Mouse (Mus musculus): ENCODE results near the gene Prkra. TPM values are rescaled to one million over a fixed set of nuclear protein-coding genes. Genes with fewer than 3 reads are reported as not detected.
"Not testable (repeated sequence)": the region's sequence is repeated elsewhere in the genome, so short reads cannot be mapped to it uniquely, and the experiment has no call there.

Gene Prkra
- polyA plus RNA-seq, 1 experiment: 15.5 TPM

DNA sequence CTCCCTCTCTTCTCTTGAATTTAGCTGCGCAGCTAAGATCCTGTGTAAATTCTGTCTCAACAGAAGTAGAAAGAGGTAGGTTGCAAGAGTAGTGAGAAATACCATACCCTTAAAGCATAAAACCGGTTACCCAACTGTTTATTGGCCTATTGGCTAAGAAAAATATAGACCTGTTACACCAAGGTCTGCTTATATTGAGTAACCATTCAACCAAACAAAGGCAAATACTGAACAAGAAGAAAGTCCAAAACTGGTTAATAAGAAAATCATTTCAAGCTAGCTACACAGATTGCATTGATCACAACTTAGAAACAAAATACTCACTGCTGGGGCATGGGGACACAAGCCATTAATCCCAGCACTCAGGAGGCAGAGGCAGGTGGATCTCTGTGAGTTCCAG lies 8.2 kb downstream of the Prkra start:
- no peak overlapping the region for H3K27ac ChIP-seq (ENCODE audit: insufficient read depth, low read depth, low read length)
- WGBS: 97% methylated on average over 2 of the region's 2 CpGs
- H3K27me3 ChIP-seq (ENCODE audit: control insufficient read depth, insufficient read depth, low read length): no peaks in the 10 kb centered on the region
- TF ChIP-seq CTCF (IDR thresholded peaks at IDR 0.05; ENCODE audit: extremely low read depth, insufficient read length, insufficient replicate concordance, low read depth, low read length): no peak
- no peak for TF ChIP-seq POLR2A (IDR thresholded peaks at IDR 0.05; ENCODE audit: low read depth, low read length)
- H3K36me3 ChIP-seq (ENCODE audit: control insufficient read depth, insufficient read depth, low read length): peaks cover 49% of the 10 kb centered on the region
- H3K4me3 ChIP-seq (ENCODE audit: low read depth, low read length): no peak overlapping the region
- no peaks in the 10 kb centered on the region for H3K4me1 ChIP-seq (ENCODE audit: control insufficient read depth, insufficient read depth, insufficient read length, low read length)

DNA sequence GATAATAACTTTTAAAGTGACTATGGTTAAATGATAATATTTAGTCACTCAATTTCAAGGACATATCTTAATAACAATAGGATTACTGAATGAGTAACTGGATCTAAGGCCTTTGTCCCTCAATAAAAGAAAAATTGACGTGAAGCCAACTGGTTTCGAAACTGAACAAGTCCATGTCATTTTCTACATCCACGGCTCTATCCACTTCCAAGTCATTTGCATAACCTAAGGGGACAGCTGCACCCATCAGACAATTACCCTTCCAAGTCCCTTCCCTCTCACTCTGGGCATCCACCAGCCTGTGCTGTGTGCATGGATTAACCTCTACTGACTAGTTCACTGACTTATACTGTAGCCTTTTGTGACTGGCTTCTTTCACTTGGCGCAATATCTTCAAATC lies 16.2 kb downstream of the Prkra start:
- no peaks in the 10 kb centered on the region for H3K27me3 ChIP-seq (ENCODE audit: control insufficient read depth, insufficient read depth, low read length)
- no peak for TF ChIP-seq CTCF (IDR thresholded peaks at IDR 0.05; ENCODE audit: extremely low read depth, insufficient read length, insufficient replicate concordance, low read depth, low read length)
- TF ChIP-seq POLR2A (IDR thresholded peaks at IDR 0.05; ENCODE audit: low read depth, low read length): no peak
- peak overlapping the region; percentile 83 for H3K27ac ChIP-seq (ENCODE audit: insufficient read depth, low read depth, low read length)
- peaks cover 45% of the 10 kb centered on the region for H3K36me3 ChIP-seq (ENCODE audit: control insufficient read depth, insufficient read depth, low read length)
- WGBS: 49% methylated on average over 4 of the region's 4 CpGs
- no peak overlapping the region for H3K4me3 ChIP-seq (ENCODE audit: low read depth, low read length)
- H3K4me1 ChIP-seq (ENCODE audit: control insufficient read depth, insufficient read depth, insufficient read length, low read length): peaks cover 9% of the 10 kb centered on the region

DNA sequence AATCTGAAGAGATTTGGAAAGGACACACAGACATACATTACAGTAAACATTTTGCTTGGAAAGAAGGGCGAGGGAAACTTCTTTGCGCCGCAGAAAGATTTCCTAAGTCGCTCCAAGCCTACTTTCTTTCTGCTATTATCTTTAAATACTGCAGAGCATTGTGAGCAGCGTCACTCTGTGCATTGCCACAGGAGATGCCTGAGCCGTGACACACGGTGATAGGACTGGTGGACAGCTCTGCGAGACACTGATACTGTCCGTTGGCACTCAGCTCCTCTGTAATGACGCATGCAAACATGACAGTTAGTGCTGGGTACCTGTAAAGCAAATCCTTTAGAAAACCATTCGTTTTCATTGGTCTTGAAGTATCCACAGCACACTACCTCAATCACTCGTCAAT lies 17.5 kb downstream of the Prkra start:
- Histone ChIP-seq H3K36me3 (ENCODE audit: control insufficient read depth, insufficient read depth, low read length) (peaks cover 36% of the 10 kb centered on the region), H3K27me3 (ENCODE audit: control insufficient read depth, insufficient read depth, low read length) (no peaks in the 10 kb centered on the region), H3K4me1 (ENCODE audit: control insufficient read depth, insufficient read depth, insufficient read length, low read length) (peaks cover 9% of the 10 kb centered on the region), H3K27ac (ENCODE audit: insufficient read depth, low read depth, low read length) (no peak overlapping the region), H3K4me3 (ENCODE audit: low read depth, low read length) (no peak overlapping the region)
- 94% methylated on average over 12 of the region's 12 CpGs for WGBS
- no peak for TF ChIP-seq POLR2A (IDR thresholded peaks at IDR 0.05; ENCODE audit: low read depth, low read length)
- TF ChIP-seq CTCF (IDR thresholded peaks at IDR 0.05; ENCODE audit: extremely low read depth, insufficient read length, insufficient replicate concordance, low read depth, low read length): no peak

DNA sequence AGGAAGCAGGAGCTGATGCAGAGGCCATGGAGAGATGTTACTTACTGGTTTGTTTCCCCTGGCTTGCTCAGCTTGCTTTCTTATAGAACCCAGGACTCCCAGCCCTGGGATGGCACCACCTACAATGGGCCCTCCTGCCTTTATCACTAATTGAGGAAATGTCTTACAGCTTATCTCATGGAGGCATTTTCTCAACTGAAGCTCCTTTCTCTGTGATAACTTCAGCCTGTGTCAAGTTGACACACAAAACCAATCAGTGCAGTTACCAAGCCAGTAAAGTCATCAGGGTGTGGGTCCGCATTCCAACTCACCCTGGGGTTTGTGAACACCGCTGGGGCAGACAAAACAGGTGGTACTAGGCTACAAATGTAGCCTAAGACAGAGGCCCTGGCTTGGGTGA lies 25.5 kb downstream of the Prkra start:
- Histone ChIP-seq H3K27ac (ENCODE audit: insufficient read depth, low read depth, low read length) (peak overlapping the region; percentile 44; the same call in 1 of the 2 replicates), H3K4me1 (ENCODE audit: control insufficient read depth, insufficient read depth, insufficient read length, low read length) (peaks cover 10% of the 10 kb centered on the region; the same call in 1 of the 2 replicates)
- not testable (repeated sequence) for H3K27me3 ChIP-seq (ENCODE audit: control insufficient read depth, insufficient read depth, low read length); H3K36me3 ChIP-seq (ENCODE audit: control insufficient read depth, insufficient read depth, low read length); H3K4me3 ChIP-seq (ENCODE audit: low read depth, low read length)
- WGBS: 75% methylated on average over 2 of the region's 2 CpGs

DNA sequence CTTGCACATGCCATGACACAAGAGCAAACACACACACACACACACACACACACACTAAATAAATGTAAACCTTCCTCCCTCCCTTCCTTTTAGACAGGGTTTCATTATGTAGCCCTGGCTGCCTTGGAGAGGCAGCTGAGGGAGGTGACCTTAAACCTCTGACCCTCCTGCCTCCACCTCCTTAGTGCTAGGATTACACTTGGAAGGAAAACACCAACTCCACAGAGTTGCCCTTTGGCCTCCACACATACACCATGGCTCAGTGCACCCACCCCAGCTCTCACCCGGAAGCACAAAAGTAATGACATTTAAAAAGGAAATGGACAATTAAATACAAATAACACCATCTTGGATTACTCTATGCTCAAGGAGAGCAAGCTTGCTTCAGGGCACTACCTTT lies 26.1 kb downstream of the Prkra start:
- 30% methylated on average over 1 of the region's 1 CpGs for WGBS

DNA sequence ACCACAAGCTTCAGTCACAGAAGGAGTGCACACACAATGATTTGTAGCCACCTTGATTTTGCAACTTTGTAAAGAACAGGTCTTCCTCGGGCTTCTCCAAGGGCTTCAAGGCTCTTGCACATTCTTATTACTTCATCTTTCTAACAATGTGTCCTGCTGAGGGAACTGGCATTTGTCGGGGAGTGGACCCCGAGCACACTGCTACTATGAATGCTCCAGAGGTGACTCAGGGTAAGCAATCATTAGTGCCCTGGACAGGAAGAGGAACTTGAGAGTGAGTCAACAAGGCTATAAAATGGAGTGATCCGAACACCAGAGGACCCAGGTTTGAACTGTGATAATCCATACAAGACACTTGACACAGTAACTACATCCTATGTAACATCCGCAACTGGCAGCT lies 27.6 kb downstream of the Prkra start:
- Histone ChIP-seq H3K36me3 (ENCODE audit: control insufficient read depth, insufficient read depth, low read length) (peaks cover 2% of the 10 kb centered on the region; the same call in 1 of the 2 replicates), H3K27me3 (ENCODE audit: control insufficient read depth, insufficient read depth, low read length) (no peaks in the 10 kb centered on the region), H3K4me3 (ENCODE audit: low read depth, low read length) (no peak overlapping the region), H3K27ac (ENCODE audit: insufficient read depth, low read depth, low read length) (peak overlapping the region; percentile 11; the same call in 1 of the 2 replicates), H3K4me1 (ENCODE audit: control insufficient read depth, insufficient read depth, insufficient read length, low read length) (peaks cover 10% of the 10 kb centered on the region; the same call in 1 of the 2 replicates)
- 64% methylated on average over 5 of the region's 5 CpGs for WGBS
- TF ChIP-seq CTCF (IDR thresholded peaks at IDR 0.05; ENCODE audit: extremely low read depth, insufficient read length, insufficient replicate concordance, low read depth, low read length) (no peak), POLR2A (IDR thresholded peaks at IDR 0.05; ENCODE audit: low read depth, low read length) (no peak)

More for the DNA sequence above, 26.1 kb downstream of the Prkra start:
- Histone ChIP-seq H3K27me3 (ENCODE audit: control insufficient read depth, insufficient read depth, low read length) (no peaks in the 10 kb centered on the region), H3K36me3 (ENCODE audit: control insufficient read depth, insufficient read depth, low read length) (peaks cover 2% of the 10 kb centered on the region; the same call in 1 of the 2 replicates), H3K27ac (ENCODE audit: insufficient read depth, low read depth, low read length) (peak overlapping the region; percentile 78), H3K4me1 (ENCODE audit: control insufficient read depth, insufficient read depth, insufficient read length, low read length) (peaks cover 10% of the 10 kb centered on the region; the same call in 1 of the 2 replicates), H3K4me3 (ENCODE audit: low read depth, low read length) (no peak overlapping the region)
- no peak for TF ChIP-seq CTCF (IDR thresholded peaks at IDR 0.05; ENCODE audit: extremely low read depth, insufficient read length, insufficient replicate concordance, low read depth, low read length)
- no peak for TF ChIP-seq POLR2A (IDR thresholded peaks at IDR 0.05; ENCODE audit: low read depth, low read length)

DNA sequence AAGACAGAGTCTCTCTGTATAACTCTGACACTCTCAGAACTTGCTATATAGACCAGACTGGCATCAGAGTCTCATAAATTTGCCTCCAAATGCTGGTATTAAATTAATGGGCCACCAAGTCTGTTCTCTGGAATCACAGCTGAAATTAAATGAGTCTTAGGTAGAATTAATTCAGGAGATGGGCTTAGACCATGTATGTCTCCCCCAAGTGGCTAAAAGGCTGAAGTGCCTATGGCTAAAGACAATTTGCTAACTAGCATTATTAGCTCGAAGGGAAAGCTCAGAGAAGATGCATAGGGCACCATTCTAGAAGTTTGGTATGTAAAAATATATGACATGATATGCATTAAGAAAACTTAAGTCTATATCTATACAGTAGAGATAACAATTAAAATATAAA lies 29.7 kb downstream of the Prkra start:
- peaks cover 10% of the 10 kb centered on the region; the same call in 1 of the 2 replicates for H3K4me1 ChIP-seq (ENCODE audit: control insufficient read depth, insufficient read depth, insufficient read length, low read length)
- H3K27ac ChIP-seq (ENCODE audit: insufficient read depth, low read depth, low read length): no peak overlapping the region
- no peak for TF ChIP-seq POLR2A (IDR thresholded peaks at IDR 0.05; ENCODE audit: low read depth, low read length)
- TF ChIP-seq CTCF (IDR thresholded peaks at IDR 0.05; ENCODE audit: extremely low read depth, insufficient read length, insufficient replicate concordance, low read depth, low read length): no peak
- H3K36me3 ChIP-seq (ENCODE audit: control insufficient read depth, insufficient read depth, low read length): no peaks in the 10 kb centered on the region
- 7% methylated on average over 1 of the region's 1 CpGs for WGBS
- H3K27me3 ChIP-seq (ENCODE audit: control insufficient read depth, insufficient read depth, low read length): no peaks in the 10 kb centered on the region
- no peak overlapping the region for H3K4me3 ChIP-seq (ENCODE audit: low read depth, low read length)

Data from small intestine, adult 2 months (tissue).